Mouse (Mus musculus) retina, postnatal 1 day (tissue): ENCODE results near the gene Cdk5rap2.

Experiments used
- DNase-seq: peaks from one replicate; pipeline ENCODE4 v3.0.0-alpha.2; 2012

Cdk5rap2 gene

DNA sequence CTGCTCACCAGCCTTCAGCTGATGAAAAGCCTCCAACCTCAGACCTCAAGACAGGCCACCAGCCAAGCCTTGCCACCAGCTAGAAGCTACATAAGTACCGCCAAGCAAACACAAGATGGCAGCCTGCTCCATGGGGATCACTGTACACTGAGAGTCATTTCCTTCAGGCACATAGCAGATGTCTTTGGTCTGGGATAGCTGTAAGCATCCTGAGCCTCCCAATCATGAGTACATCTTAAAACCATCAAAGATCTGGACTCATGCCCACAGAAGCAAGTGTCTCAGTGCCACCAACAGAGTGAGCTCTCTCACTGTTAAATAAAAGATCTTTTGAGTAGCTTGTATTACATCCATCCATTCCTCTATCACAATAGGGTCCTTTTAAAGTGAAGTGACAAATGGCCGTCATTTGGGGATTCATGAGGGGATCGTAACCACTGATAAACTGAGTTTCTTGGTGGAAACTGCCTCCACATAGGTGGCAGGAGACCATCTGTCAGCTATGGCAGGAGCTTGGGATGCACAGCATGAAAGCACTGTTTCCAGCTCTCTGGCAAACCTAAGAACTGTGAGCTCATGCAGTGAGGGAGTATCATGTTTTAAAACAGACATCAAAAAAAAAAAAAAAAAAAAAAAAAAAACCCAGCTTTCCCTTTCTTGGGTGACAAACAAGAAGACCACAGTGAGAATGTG, 150.4 kb downstream of the Cdk5rap2 start:
- no peak for DNase-seq

DNA sequence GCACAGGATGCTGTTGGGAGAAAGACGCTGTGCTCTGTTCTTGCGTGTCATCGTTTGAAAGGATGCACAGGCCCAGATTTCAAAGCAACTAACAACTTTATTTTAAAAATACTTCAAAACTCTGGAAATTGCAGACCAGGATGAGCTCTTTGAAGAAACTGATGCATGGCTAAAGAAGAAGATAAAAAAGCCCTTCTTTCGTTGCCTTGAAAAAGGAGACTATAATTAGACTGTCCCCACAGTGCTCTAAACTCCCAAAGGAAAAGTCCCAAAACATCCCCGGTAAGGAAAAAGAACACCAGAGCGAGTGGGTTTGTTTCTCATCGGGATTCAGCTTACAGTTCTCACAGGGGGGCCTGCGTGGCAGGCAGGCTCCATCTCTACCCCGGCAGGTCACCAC, 151.4 kb downstream of the Cdk5rap2 start:
- DNase-seq: no peak

DNA sequence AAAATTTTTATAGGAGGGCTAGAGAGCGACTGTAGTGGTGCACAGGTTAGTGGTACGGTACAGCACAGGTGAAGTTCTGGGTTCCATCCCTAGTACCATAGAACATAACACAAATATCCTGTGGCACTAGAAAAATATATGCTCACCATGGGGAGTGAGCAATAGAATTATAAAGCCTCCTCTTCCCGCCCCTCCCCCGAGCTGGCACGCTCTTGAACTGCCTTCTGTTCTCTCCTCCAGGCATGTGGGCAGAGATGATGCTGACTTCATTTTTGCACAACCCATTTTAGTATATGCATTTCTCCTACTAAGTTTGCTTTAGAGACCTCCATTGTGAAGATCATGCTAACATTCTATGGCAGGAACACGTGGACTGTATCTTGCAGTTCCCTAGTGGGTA, 152.0 kb downstream of the Cdk5rap2 start:
- peak; percentile 9 for DNase-seq

DNA sequence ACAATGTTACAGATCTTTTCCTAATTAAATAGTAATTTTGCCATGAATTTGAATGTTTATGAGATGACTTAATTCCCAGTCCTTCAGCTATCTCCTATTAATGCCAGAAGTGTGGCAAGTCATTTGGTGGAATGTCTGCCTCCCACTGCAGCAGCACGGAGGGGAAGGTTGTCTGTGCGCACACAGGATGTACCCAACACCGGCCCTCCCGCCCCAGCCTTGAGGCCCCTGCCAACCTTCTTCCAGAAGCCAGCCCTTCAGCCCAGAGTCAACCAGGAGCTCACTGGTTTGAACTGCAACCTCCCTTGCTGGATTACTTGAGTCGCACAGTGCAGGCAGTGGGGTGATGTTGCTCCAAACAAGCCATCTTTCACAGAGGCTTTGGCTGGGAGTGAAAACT, 158.5 kb downstream of the Cdk5rap2 start:
- DNase-seq: no peak

DNA sequence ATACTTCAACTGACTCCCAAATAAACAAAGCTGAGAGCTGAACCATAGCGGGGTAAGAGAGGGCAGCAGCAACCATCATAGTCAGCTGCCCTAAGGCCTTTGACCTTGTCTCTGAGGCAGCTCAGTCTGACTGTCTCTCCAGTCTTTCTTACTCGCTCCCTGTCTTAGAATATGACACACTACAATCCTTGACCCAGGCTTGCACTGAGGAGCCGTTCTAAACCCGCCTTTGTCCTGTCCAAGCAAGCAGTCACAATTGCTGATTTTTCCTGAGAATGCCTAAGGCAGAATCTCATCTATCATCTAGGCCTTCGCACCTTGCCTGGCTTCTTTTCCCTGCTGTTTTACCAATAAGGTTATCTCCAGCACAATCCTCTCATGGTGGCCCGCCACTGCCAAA, 164.5 kb downstream of the Cdk5rap2 start:
- no peak for DNase-seq

DNA sequence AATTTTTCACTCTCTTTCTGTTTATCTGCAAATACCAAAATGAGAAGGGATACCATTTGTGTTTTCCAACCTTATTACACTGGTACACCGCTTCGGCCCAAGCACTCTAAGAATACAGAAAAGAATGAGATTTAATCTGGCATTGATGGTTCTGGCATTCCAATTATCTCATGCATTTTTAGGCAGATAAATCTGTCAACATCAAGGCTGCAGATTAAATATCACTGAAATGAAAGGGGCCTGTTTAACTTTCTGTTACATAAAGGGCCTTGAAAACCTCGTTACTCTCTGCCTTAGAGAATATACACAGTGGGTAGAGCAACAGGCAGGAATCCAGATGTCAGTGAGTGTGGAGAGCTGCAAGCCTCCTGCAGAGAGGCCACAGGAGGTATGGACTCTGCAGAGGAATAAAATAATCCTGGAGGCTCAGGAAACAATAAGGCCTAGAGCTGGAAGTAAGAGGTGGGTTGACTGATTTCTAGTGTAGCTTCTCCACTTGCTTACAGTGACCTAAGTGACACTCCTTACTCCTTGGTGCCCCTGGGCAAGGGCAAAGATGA, 166.6 kb downstream of the Cdk5rap2 start:
- no peak for DNase-seq

DNA sequence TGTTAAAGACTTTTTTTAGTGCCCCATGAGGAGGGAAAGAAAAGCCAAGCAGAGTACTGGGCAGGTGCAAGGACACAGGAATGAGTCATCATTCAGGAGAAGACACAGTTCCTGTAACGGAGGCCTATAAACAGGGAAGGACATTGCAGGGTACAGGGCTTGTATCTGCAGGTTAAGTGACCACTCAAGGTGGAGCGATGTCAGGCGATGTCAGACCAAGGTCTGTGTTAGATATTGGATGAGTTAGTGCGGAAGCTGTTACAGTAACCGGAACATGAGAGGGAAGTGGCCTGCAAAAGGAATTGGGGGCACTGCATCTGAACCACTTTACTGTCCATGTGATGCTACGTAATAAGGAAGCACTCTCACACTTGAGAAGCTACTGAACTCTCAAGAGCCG, 170.5 kb downstream of the Cdk5rap2 start:
- no peak for DNase-seq

DNA sequence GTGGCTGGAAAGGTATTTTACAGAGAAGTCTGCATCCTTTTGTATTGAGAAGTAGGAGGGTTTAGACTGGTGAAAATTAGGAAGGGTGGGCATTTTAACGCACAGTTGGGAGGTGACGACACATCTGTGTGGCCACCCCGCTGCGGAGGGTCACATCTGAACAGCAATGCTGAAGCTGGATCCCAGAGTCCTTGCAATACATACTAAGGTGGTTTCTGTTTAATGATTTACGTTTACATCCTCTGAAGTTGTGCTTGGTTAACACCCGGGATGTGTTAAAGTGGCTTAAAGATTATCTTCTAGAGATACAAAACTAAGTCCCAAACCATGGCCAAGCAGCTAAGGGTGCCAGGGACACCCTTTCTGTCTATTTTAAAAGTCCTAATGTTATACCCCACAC, 171.4 kb downstream of the Cdk5rap2 start:
- DNase-seq: no peak

DNA sequence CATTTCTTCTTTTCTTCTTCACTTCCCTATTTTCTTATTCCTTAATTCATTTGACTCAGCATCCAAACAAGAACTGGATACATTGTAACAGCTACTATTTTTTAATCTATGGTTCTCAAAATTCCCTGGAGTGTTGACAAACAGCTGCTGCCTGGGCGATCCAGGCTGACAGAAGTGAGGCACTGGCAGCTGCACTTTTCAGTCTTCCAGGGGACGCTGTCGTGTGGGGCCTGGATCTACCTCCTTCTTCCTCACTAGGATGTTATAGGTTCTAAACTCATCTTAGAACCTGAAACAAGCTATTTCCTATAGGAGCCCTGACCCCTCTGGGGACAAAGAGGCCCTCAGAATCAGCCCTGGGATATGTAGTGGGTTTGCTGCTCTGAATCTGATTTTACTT, 177.9 kb downstream of the Cdk5rap2 start:
- DNase-seq: no peak

DNA sequence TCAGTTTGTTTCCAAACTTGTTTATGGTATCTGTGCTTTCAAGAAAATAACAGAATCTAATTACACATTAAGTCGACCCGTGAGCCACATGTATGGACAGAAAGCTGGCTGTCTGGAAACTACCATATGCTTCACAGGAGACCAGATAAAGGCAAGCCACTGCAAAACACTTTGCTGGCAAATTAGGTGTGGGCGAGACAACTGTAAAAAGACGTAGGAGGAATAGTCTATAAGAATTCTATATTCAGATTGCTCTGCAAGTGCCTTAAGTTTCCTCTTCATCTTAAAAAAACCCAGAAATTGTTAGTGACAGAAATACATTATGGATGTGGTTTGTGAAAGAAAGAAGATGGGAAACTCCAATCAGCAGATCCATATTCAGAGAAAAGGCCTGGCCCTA, 180.4 kb downstream of the Cdk5rap2 start:
- DNase-seq: no peak

DNA sequence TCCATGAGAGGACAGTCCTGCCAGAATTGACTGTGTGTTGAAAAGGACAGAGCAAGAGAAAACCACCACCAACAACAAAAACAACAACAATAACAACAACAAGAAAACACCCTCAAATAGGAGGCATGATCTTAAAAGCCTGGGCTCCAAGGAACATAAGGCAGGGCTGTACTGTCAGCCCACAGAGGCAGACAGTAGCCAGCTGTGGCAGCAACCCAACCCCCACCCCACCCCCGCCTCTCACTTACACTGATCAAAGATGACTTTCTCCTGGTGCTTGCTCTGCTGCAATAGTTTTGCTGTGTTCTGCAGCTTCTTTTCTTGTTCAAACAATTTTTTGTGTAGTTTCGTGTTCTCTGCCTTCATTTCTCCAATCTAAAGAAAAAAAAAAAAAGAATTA, 181.9 kb downstream of the Cdk5rap2 start:
- no peak for DNase-seq

DNA sequence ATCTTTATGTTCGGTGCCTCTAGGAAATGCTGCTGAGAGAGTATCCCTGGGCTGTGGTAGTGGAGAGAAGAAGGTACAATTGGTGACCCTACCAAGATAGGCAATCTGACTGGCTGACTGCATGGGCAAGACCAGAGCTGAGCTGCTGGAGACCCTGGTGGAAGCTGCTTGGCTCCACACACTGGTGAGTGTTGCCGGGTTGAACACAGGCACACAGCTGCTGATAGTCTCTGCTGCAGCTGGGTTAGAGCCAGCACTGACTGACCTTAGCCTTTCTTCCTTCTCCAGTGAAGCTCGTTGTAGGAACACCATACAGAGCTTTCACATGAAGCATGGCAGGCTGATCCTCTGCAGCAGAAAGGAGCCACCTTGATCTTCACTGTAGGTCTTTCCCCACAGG, 182.6 kb downstream of the Cdk5rap2 start:
- no peak for DNase-seq

DNA sequence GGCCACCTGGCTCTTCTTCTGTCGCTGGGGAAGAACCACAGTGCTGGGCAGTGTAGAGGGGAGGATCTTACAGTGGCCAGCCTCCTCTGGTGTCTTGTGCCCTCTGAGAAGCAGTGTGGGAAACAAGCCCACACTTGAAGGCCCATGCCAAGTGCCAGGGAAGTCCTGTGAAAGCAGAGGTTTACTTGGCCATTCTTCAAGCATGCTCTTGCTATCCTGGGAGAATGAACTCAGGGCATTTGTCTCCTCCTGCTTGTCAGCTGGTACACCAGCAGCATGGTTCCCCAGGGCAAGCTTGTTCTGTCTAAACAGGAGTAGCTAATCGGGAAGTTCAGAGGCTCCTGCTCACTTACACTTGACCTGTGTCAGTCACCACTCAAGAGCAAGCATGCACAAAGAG, 185.7 kb downstream of the Cdk5rap2 start:
- DNase-seq: no peak

DNA sequence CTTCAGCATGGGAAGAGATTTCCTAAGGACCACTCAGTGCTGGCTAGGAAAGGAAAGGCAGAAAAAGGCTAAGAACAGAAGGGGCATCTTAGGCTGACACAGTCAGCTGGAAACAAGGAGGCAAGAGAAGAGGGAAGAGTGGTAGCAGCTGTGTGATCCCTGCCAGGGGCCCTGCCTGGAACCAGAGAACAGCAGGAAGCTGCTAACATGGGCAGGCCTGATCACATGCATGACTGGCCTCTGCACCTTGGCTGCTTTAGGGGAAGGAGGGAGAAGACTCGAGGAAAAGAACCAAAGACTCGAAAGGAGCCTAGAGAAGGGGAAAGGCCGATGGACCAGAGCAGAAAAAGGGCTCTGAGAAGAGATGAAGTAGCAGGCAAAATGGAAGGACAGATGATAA, 188.4 kb downstream of the Cdk5rap2 start:
- peak; percentile 15 for DNase-seq

DNA sequence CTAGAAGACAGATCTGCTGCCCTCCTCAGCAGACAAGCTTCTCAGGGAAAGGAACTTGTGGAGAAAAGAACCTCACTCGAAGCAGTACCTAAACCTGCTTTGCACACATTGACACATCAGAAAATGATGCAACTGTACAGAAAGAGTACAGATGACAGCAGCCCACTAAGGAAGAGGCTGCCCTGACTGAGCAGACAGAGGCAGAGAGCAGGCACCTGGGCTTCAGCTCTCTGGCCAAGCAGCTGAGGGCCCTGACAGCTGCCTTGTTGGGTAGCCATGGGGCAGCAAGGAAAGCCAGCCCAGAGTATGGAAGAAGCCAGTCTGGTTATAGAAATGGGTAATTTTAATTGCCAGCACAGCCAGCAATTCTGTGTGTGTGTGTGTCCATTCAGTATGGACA, 188.9 kb downstream of the Cdk5rap2 start:
- DNase-seq: no peak

DNA sequence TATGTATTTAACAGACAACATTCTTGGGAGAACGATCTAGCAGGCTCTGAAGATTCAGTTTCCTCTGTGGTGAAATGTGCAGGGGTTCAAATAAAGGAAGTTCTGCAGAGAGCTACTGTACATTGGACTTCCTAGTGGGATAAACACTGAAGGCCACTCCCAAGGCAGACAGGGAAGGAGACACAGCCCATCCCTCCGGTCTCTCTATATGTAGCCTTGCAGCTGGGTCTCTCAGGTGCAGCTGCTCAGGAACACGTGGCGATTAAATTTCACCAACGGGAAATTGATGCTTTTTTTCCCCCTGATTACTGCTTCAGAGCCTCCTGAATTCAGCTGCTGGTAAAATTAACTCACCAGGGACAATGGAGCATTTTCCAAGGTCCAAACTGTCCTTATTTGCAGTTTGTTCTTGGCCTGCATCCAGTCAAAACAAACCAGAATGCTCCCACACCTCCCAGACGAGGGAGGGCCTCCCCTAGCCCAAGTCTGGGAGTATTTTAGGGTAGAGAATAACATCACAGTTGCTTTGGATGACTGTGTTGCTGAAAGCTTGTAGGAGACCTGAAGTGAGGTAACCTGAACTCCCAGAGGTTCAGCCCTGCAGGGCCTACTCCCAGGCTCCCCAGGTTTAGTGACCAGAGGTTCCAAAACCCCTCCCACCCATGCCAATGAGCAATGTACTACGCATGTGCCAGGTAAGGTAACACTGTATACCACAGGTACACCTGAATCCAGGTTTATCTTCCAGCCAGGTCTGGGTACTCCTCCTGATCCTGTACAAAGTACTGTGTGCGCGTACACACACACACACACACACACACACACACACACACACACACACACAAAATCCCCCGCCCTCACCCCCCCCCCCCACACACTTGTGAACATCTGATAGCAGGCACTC, 189.7 kb downstream of the Cdk5rap2 start:
- DNase-seq: no peak

DNA sequence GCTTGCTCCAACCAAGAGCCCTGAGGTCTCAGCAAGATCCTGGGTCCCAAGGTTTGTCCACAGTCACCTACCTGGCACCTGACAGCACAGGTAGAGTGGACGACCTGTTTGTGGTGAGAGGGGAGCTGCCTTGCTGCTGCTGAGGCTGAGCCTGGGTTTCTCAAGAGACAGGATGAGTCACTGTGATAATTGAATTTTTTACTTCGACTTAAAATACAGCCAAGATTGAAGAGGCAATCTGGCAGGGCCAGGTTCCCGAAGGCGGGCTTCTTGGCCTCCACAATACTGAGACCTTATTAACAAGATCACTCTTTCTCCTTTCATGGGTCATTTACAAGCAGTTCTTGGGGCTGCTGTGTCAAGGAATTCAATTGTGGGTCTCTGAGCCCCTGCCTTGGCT, 190.5 kb downstream of the Cdk5rap2 start:
- DNase-seq: no peak

DNA sequence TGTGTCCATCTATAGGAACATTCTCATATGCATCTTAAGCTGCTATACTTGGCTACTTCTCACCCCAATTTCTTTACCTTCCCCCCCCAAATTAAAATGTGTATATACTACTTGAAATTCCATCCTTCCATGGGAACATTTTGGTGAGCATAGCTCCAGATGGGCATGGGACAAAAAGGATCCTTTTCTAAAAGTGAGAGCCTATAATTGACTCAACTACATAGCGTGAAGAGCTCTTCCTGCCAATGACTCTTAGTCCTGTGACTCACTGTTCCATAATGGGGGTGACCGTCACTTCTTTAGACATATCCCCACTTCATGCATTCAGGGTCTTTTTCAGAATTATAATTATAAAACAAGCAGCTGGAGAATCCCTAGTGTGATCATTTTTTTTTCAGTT, 224.3 kb downstream of the Cdk5rap2 start:
- no peak for DNase-seq
